Mouse (Mus musculus) liver, embryonic 11.5 days (tissue): ENCODE results near the gene Heatr3. TPM values are rescaled to one million over a fixed set of nuclear protein-coding genes. Genes with fewer than 3 reads are reported as not detected.

Experiments used
- ATAC-seq: fragments of 200-750 bp; cut with Nextera tagmentation; replicated peaks from 2 replicates; pipeline ENCODE4 v1.8.0; 2017; ENCODE audit warnings: moderate number of reproducible peaks, mild to moderate bottlenecking, moderate TSS enrichment, moderate library complexity; ENCODE audit not compliant: low FRiP score
- DNase-seq: peaks from one replicate; pipeline ENCODE4 v3.0.0-alpha.2; 2017; ENCODE audit warnings: low spot score
- H3K27ac ChIP-seq: fragments of 300-500 bp; sonication (generic); 2 replicates; pipeline ENCODE4 v1.5.1; 2014; ENCODE audit warnings: mild to moderate bottlenecking, low read depth, low read length, control low read depth
- H3K27me3 ChIP-seq: fragments of 300-500 bp; sonication (generic); replicated peaks from 2 replicates; pipeline ENCODE4 v1.6.1; 2014; ENCODE audit warnings: low read length, mixed read lengths; ENCODE audit not compliant: control insufficient read depth, insufficient read depth
- H3K36me3 ChIP-seq: fragments of 300-500 bp; sonication (generic); 2 replicates; pipeline ENCODE4 v1.6.1; 2014; ENCODE audit warnings: mild to moderate bottlenecking, low read length, moderate library complexity, mixed read lengths; ENCODE audit not compliant: control insufficient read depth, insufficient read depth
- H3K4me1 ChIP-seq: fragments of 300-500 bp; sonication (generic); replicated peaks from 2 replicates; pipeline ENCODE4 v1.6.1; 2014; ENCODE audit warnings: low read length, mixed read lengths; ENCODE audit not compliant: control insufficient read depth, insufficient read depth
- H3K4me2 ChIP-seq: fragments of 300-500 bp; sonication (generic); 2 replicates; pipeline ENCODE4 v1.6.1; 2014; ENCODE audit warnings: mild to moderate bottlenecking, control low read depth, moderate library complexity
- H3K4me3 ChIP-seq: fragments of 300-500 bp; sonication (generic); 2 replicates; pipeline ENCODE4 v1.5.1; 2014; ENCODE audit warnings: low read depth, low read length, control low read depth
- H3K9ac ChIP-seq: fragments of 300-500 bp; sonication (generic); 2 replicates; pipeline ENCODE4 v1.6.1; 2014; ENCODE audit warnings: low read depth, low read length, control low read depth
- H3K9me3 ChIP-seq: fragments of 300-500 bp; sonication (generic); 2 replicates; pipeline ENCODE4 v1.6.1; 2016; ENCODE audit warnings: low read length, inconsistent platforms, mixed read lengths; ENCODE audit not compliant: control insufficient read depth
- WGBS: fragments of 180-500 bp; shearing (Covaris S2); extraction: QIAGEN DNeasy Blood & Tissue Kit; methylation state at CpG from one replicate; pipeline ENCODE4 v1.1.7; 2014; 5-methylcytosine and 5-hydroxymethylcytosine counted together
- polyA plus RNA-seq: library from polyadenylated mRNA; unstranded; fragments of >200 nt; fragmentation: Nextera tagmentation; extraction: Ambion mirVana; gene quantifications from 2 replicates; pipeline ENCODE4 v1.2.1, GENCODE M21; 2014

The Heatr3 gene
- polyA plus RNA-seq: 69.6 and 77.8 TPM in 2 replicates

DNA sequence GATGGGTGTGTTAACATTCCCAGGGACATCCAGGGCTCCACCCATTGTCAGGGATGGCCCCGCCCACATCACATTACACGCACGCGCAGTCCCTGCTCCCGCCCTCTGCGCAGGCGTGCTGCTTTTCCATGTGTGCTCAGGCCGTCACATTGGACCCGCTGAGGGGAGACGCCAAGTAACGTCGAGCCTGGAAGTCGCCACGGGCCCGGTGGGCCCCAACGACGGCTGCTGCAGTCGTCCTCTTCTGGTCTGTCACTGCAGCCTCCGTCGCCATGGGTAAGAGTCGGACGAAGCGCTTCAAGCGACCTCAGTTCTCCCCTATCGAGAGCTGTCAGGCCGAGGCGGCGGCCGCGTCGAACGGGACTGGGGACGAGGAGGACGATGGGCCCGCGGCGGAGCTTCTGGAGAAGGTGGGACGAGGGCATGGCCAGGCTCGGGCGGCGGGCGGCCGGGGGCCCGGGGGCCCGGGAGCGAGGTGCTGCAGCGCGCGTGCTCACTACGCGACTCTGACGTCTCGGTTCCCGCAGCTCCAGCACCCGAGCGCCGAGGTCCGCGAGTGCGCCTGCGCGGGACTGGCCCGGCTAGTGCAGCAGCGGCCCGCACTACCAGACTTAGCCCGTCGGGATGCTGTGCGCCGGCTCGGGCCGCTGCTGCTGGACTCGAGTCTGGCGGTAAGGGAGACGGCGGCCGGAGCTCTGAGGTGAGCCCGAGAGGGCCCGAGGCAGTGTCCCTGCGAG is at the start of gene Heatr3:
Gene Heatr3, plus strand, starts transcription at position 108 of the 737 bp plus-strand sequence.
- Histone ChIP-seq H3K4me1 (peaks cover 5% of the 10 kb centered on the region; the same call in 1 of the 2 replicates), H3K27me3 (no peaks in the 10 kb centered on the region), H3K4me2 (peak within 1 kb of the TSS; percentile 89), H3K4me3 (peak within 1 kb of the TSS; percentile 96), H3K36me3 (peaks cover 17% of the 10 kb centered on the region), H3K27ac (peak within 1 kb of the TSS; percentile 81), H3K9me3 (no peaks in the 10 kb centered on the region), H3K9ac (peak within 1 kb of the TSS; percentile 91)
- ATAC-seq (peak; percentile 96), DNase-seq (peak; percentile 93)
- under 1% methylated on average over 79 of the region's 79 CpGs for WGBS

GRCm38 (mm10) chr8:88088006-88088405 is 49.6 kb upstream of the Heatr3 start:
- Histone ChIP-seq H3K4me3 (no peak overlapping the region), H3K27me3 (no peaks in the 10 kb centered on the region), H3K9me3 (no peaks in the 10 kb centered on the region), H3K9ac (no peak overlapping the region), H3K27ac (no peak overlapping the region), H3K36me3 (no peaks in the 10 kb centered on the region), H3K4me2 (no peak overlapping the region), H3K4me1 (no peaks in the 10 kb centered on the region)
- ATAC-seq (no peak), DNase-seq (no peak)

DNA sequence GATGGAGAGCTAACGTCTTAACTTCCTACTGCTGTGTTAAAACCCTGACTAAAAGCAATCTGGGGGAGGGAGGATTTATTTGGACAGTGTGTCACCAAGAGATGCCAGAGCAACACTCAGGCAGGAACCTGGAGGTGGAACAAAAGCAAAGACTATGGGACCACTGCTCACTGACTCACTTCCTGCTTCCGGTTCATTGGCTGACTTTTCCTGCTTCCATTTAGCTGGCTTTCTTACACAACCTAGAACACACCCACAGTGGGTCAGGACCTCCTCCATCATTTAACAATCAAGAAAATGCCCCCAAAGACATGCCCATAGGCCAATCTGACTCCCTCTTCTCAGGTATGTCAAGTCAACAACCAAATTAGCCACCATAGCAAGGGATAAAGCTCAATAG is 46.0 kb upstream of the Heatr3 start:
- Histone ChIP-seq H3K36me3 (no peaks in the 10 kb centered on the region), H3K4me2 (no peak overlapping the region), H3K4me3 (no peak overlapping the region), H3K9me3 (no peaks in the 10 kb centered on the region), H3K9ac (no peak overlapping the region), H3K27ac (no peak overlapping the region), H3K4me1 (no peaks in the 10 kb centered on the region), H3K27me3 (no peaks in the 10 kb centered on the region)
- ATAC-seq (no peak), DNase-seq (no peak)
- WGBS: 87% methylated on average over 2 of the region's 2 CpGs

DNA sequence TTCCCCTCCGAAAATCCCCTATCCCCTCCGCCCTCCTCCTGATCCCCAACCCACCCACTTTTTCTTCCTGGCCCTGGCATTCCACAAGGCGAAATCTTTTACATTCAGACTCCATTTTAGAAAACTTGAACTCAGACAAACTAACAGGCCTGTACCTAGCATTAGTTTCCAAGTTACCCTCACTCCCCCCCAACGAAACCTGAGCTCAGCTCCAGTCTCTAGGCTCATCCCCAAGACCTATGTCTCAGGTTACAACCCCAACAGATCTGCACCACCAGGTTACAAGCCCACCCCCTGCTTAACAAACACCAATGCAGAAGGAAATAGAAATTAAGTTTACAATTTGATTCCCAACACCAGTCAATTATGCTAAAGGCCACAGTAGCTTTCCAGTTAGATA is 44.3 kb upstream of the Heatr3 start:
- no peaks in the 10 kb centered on the region for H3K36me3 ChIP-seq
- ATAC-seq (no peak), DNase-seq (no peak)
- H3K4me3 ChIP-seq: no peak overlapping the region
- no peak overlapping the region for H3K27ac ChIP-seq
- no peak overlapping the region for H3K9ac ChIP-seq
- no peaks in the 10 kb centered on the region for H3K27me3 ChIP-seq
- H3K9me3 ChIP-seq: no peaks in the 10 kb centered on the region
- 62% methylated on average over 4 of the region's 4 CpGs for WGBS
- no peak overlapping the region for H3K4me2 ChIP-seq
- H3K4me1 ChIP-seq: no peaks in the 10 kb centered on the region

- ATAC-seq: no peak
- H3K4me2 ChIP-seq: no peak overlapping the region
- WGBS: 80% methylated on average over 4 of the region's 4 CpGs
- no peaks in the 10 kb centered on the region for H3K9me3 ChIP-seq
- no peaks in the 10 kb centered on the region for H3K36me3 ChIP-seq
- no peaks in the 10 kb centered on the region for H3K27me3 ChIP-seq
- no peak overlapping the region for H3K9ac ChIP-seq
- no peak for DNase-seq
- no peaks in the 10 kb centered on the region for H3K4me1 ChIP-seq
- H3K4me3 ChIP-seq: no peak overlapping the region
- H3K27ac ChIP-seq: no peak overlapping the region
These were observed 38.8 kb upstream of the Heatr3 start for GRCm38 (mm10) chr8:88098856-88099255.

- Histone ChIP-seq H3K4me2 (no peak overlapping the region), H3K9me3 (no peaks in the 10 kb centered on the region), H3K4me3 (no peak overlapping the region), H3K36me3 (no peaks in the 10 kb centered on the region), H3K9ac (no peak overlapping the region), H3K27ac (no peak overlapping the region), H3K27me3 (no peaks in the 10 kb centered on the region), H3K4me1 (no peaks in the 10 kb centered on the region)
- WGBS: 8% methylated on average over 1 of the region's 1 CpGs
- no peak for DNase-seq
- no peak for ATAC-seq
These were observed 38.1 kb upstream of the Heatr3 start for GRCm38 (mm10) chr8:88099526-88099925.

GRCm38 (mm10) chr8:88109241-88109640 is 28.4 kb upstream of the Heatr3 start:
- 86% methylated on average over 4 of the region's 4 CpGs for WGBS
- Histone ChIP-seq H3K36me3 (no peaks in the 10 kb centered on the region), H3K4me2 (no peak overlapping the region), H3K9ac (no peak overlapping the region), H3K27ac (no peak overlapping the region), H3K4me3 (no peak overlapping the region), H3K9me3 (no peaks in the 10 kb centered on the region), H3K4me1 (no peaks in the 10 kb centered on the region), H3K27me3 (no peaks in the 10 kb centered on the region)
- ATAC-seq (no peak), DNase-seq (no peak)

DNA sequence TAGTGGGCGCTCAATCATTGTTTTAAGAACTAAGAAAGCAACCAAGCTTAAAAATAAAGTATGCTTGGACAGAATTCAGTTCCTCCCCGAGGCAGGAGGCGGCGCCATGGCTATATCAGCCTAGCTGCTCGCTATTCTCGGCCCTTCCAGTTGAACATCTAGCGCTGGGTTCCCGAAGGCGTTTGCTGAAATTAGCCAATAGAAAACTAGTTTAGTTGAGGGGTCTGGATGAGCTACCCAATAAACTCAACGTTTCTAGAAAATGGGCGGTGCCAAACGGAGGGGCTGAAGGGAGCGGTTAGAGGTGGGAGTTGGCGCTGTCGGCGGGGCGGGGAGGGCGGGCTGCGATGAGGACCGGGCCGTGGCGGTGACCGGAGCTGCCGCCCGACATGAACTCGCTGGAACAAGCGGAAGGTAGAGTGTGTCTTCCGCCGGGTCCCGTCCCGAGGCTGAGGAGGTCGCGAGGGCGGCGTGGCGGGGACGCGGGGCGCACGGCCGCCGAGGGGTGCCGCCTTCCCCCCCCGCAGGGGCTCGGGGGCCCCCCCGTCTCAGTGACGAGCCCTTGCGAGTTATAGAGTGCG is 19.1 kb upstream of the Heatr3 start, which contains the start of gene Cnep1r1:
Gene Cnep1r1, plus strand, starts transcription at position 314 of the 581 bp plus-strand sequence.
- Histone ChIP-seq H3K4me1 (no peaks in the 10 kb centered on the region; the same call in 1 of the 2 replicates), H3K27ac (peak within 1 kb of the TSS; percentile 78), H3K4me2 (peak within 1 kb of the TSS; percentile 77), H3K4me3 (peak within 1 kb of the TSS; percentile 83), H3K27me3 (no peaks in the 10 kb centered on the region), H3K9ac (peak within 1 kb of the TSS; percentile 90), H3K9me3 (no peaks in the 10 kb centered on the region), H3K36me3 (peaks cover 4% of the 10 kb centered on the region; the same call in 1 of the 2 replicates)
- DNase-seq: peak; percentile 87
- under 1% methylated on average over 48 of the region's 49 CpGs for WGBS
- peak; percentile 98 for ATAC-seq
